Mouse (Mus musculus): ENCODE data around the gene Actr5.

Actr5 gene

GRCm38 (mm10) chr2:158624718-158625222 is at the start of gene Actr5:
Gene Actr5, plus strand, starts transcription at chr2:158624888.
- DNase-seq (ENCODE audit: inconsistent age in 2 of 2, low spot score in 1 of 2) = peak; percentile 94 to 98

DNA sequence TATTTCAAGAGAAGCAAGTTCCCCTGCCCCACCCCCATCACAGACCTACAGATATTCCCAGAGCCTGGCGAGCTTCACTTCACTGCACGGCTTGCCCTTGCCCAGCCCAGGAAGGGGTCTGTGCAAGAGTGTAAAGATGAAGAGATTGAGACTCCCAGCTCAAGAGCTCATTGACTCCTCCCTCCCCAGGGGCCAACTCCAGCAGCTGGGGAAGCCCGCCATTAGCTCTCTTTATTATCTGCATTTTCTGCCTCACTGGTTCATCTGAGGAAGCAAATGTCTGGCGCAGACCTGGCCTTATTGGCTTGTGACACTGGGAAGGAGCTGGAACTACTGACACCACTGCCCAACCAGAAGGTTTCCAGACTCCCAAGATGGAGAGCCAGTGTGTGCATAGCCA is 44.7 kb upstream of the Actr5 start:
- DNase-seq (ENCODE audit: inconsistent age in 2 of 2, low spot score in 1 of 2) = no peak

GRCm38 (mm10) chr2:158584621-158585358 is 39.9 kb upstream of the Actr5 start:
- peak; percentile 29 to 72 for DNase-seq (ENCODE audit: inconsistent age in 2 of 2, low spot score in 1 of 2)

DNA sequence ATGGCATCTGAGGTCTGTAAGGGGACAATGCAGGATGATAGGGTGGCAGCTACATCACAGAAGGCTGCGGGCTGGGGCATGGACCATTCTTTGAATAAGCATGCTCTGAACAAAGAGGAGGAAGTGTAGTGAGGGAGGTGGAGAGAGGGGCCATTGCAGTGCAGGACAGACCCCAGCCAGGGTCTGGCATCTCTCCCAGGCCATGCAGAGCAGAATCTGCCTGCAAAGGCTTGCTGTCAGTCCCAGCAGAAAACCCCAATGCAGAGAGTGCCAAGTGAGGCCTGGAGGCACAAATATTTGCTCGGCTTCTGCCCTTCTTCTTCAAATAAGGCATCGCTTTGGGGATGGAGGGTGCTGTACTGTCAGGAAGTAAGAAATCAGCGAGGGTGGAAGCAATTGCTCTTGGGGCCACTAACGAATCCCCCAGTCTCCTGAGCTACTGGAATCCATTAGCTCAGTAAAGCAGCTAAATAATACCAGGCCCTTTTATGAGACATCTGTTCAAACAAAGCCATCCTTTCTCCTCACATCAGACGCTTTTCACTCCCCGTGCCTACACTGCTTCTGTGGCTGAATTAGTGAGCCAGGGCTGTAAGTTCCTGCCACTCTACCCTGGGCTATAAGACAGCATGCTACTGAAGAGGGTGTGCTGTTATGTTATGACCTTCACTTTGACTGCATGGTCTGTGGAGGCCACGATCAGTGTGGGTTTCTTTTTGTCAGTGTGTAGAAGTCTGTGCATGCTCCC is 36.0 kb upstream of the Actr5 start:
- DNase-seq (ENCODE audit: inconsistent age in 2 of 2, low spot score in 1 of 2) = no peak

DNA sequence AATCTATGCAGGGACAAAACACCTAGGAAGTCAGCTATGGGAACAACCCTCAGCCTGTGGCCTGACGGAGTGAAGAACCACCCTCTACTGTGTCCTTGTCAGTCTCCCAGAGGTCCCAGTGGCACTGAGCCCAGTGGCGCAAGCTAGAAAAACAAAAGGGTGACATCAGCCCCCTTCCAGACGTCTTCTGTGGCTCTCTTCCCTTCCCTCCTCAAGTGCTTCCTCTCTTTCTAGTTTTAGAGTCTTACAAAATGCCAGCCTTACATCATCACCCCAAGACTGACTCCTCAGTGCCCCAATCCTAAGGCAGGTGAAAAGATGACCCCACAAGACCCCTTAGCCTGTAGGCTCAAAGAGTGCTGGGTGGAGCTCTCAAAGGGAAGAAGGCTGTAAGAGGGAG is 34.2 kb upstream of the Actr5 start:
- DNase-seq (ENCODE audit: inconsistent age in 2 of 2, low spot score in 1 of 2) = no peak

- DNase-seq (ENCODE audit: inconsistent age in 2 of 2, low spot score in 1 of 2) = no peak
Measured at GRCm38 (mm10) chr2:158591286-158591685, 33.4 kb upstream of the Actr5 start.

DNA sequence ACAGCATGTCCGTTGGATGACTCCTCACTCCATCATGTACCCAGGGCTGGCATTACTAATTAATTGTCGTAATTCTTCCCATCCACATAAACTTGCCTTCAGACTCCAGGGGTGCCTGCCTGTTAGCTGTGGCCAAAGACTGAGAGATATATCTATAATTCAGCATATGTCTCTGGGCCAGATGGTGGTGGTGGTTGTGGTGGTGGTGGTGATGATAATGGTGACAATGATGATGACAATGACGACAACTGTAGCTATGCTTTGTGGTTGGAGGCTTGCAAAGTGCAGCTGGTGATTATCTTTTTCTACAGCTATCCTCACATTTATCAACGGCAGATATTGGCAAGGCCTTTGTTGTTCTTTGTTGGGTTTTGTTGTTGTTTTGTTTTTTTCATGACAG is 31.3 kb upstream of the Actr5 start:
- no peak for DNase-seq (ENCODE audit: inconsistent age in 2 of 2, low spot score in 1 of 2)

GRCm38 (mm10) chr2:158595103-158595502 is 29.6 kb upstream of the Actr5 start:
- DNase-seq (ENCODE audit: inconsistent age in 2 of 2, low spot score in 1 of 2) = peak in 1 of 2 experiments; percentile 32

GRCm38 (mm10) chr2:158595577-158595976 is 29.1 kb upstream of the Actr5 start:
- no peak for DNase-seq (ENCODE audit: inconsistent age in 2 of 2, low spot score in 1 of 2)

DNA sequence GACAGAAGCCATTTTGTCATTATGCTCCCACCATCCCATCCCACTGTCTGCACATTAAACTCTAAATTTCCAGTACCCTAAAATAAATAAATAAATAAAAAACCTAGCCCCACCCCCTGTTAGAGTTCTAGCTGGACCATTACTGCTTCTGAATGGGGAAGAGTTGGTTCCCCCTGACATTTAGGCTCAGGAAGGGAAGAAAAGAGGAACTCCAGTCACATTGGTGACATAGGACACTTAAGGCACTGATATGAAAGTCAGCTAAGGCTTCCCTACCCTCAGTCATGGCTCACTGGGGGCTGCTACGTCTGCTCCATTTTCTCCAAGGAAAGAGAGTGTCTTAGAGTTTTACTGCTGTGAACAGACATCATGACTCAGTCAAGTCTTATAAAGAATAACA is 27.9 kb upstream of the Actr5 start:
- no peak for DNase-seq (ENCODE audit: inconsistent age in 2 of 2, low spot score in 1 of 2)

DNA sequence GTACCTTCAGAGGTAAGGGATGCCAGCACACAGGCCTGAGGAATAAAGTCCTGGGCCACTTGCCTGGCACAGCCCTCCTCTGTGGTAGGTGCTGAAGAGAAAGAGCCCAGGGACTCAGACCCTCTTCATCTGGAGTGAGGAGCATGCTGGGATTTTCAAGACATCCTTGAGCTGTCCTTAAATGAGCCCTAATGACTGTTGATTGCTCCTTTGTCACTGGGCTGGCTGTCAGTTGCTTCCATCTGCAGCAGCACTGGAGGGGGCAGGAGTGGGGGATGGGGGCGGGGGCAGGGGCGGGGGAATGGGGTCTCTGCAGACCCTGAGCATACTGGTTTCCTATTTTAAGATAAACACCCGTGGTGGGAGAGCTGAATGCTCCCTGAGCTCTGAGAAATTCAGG is 24.2 kb upstream of the Actr5 start:
- DNase-seq (ENCODE audit: inconsistent age in 2 of 2, low spot score in 1 of 2) = no peak

DNA sequence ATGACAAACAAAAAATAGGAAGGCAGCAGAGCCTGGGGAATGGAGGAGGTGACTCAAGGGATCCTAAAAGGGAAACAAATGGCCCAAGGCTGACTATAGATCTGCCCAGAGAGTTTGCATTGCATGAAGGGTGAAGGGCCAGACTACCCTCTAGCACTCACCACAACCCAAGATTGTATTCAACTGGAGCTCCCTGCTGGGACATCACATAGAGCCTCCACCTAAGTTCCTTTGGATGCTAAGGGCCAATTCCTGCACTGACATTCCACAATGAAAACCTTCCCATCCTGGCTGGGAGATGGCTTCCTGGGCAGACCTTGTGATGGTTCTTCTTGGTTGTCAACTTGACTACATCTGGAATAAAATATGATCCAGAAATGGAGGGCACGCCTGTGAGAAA is 23.4 kb upstream of the Actr5 start:
- no peak for DNase-seq (ENCODE audit: inconsistent age in 2 of 2, low spot score in 1 of 2)

GRCm38 (mm10) chr2:158602663-158603062 is 22.0 kb upstream of the Actr5 start:
- no peak for DNase-seq (ENCODE audit: inconsistent age in 2 of 2, low spot score in 1 of 2)

DNA sequence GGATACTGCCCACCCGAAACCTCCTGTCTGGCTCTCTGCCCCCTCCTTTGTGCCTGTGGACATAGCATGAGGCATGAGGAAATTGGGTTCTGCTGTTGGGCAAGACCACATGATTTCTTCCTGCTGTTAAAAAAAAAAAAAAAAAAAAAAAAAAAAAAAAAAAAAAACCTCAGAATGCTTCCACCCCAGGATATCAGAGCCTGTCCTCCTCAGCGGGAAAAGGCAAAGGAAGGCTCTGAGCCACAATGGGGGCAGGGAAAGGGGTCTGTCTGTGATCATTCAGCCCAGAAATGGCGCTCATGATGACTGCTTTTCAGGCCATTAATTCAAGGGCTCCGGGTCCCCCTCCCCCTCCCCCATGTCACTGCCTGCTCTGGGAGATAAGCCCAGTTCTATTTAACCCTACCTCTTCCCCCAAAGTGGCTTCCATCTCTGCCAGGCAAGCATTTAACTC is 18.1 kb upstream of the Actr5 start:
- no peak for DNase-seq (ENCODE audit: inconsistent age in 2 of 2, low spot score in 1 of 2)

- DNase-seq (ENCODE audit: inconsistent age in 2 of 2, low spot score in 1 of 2) = no peak
Measured at GRCm38 (mm10) chr2:158609681-158610080, 15.0 kb upstream of the Actr5 start.

DNA sequence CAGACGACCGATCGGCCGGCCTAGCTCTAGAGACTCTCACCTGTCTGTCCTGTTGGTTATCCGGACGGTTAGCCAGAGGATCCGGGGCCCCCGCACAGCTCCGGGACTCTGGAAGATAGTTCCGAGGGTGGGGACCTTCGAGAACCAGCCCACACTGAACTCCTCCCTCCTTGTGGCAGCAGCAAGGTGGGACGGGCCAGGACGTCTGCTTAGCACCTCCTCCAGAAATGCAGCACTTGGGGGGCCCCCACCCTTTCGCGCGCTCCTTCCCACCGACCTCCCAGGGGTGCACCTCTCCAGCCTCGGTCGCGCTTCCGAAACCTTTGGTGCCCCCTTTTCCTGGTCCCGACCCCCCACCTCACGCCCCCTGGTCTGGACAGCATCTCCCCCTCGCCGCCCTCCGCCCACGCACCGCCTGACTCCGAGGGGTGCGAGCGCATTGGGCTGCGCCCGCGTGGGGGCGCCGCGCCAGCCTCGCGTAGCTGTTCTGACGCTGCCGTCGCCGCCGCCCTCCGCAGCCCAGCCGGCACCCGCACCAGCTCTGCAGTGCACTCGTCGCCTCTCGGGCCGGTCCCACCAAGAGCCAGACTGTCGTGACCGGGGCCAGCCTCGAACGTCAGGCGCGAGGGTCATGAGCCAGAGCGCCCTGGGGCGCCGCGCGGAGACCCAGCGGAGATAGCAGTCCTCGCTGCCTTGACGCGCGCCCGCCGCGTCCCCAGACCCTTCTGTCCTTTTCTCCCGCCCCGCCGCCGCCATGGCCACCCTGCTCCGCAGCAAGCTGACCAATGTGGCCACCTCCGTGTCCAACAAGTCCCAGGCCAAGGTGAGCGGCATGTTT is 14.0 kb upstream of the Actr5 start, which contains the start of gene Slc32a1:
Gene Slc32a1, plus strand, starts transcription at position 280 of the 838 bp plus-strand sequence.
- no peak for DNase-seq (ENCODE audit: inconsistent age in 2 of 2, low spot score in 1 of 2)

DNA sequence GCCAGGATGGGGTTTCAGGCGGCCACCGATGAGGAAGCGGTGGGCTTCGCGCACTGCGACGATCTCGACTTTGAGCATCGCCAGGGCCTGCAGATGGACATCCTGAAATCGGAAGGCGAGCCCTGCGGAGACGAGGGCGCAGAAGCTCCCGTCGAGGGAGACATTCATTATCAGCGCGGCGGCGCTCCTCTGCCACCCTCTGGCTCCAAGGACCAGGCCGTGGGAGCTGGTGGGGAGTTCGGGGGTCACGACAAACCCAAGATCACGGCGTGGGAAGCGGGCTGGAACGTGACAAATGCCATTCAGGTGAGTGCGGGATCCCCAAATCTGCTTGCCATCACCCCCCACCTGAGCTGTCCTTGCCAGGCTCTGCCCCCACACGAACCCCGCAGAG is 13.4 kb upstream of the Actr5 start:
- no peak for DNase-seq (ENCODE audit: inconsistent age in 2 of 2, low spot score in 1 of 2)

GRCm38 (mm10) chr2:158611726-158612670 is 12.7 kb upstream of the Actr5 start:
- no peak for DNase-seq (ENCODE audit: inconsistent age in 2 of 2, low spot score in 1 of 2)

- DNase-seq (ENCODE audit: inconsistent age in 2 of 2, low spot score in 1 of 2) = peak in 1 of 2 experiments; percentile 52
Measured at GRCm38 (mm10) chr2:158612671-158613250, 11.9 kb upstream of the Actr5 start.
